Mouse (Mus musculus) left cerebral cortex, postnatal 4 days (tissue): ENCODE measurements at regions not wholly inside any gene's neighbourhood (a gene's known extent, or its start where the extent isn't known, plus 50 kb on each side); places are given as distances from the start of the nearest gene placed in this dataset.

Experiments
- DNase-seq: peaks from one replicate; pipeline ENCODE4 v3.0.0-alpha.2; 2022
- intact Hi-C: fragments of 180-260 bp; cut with DNase I; formaldehyde crosslinking; loops from one replicate; pipeline ENCODE4 v1.15.1; 2025

GRCm38 (mm10) chr7:93424717-93425116 is 345.1 kb downstream of the Fam181b start:
- no peak for DNase-seq
- intact Hi-C loops = no loop called here

GRCm38 (mm10) chr7:93435034-93435433 is 355.4 kb downstream of the Fam181b start:
- intact Hi-C loops = no loop called here
- no peak for DNase-seq

GRCm38 (mm10) chr7:93454071-93454470 is 374.4 kb downstream of the Fam181b start:
- intact Hi-C loops = no loop called here
- DNase-seq = no peak

GRCm38 (mm10) chr7:93463377-93463776 is 383.7 kb downstream of the Fam181b start:
- intact Hi-C loops = loop anchor here (10.0 kb wide), 1 partner anchor 581 kb away; no protein-coding TSS in a partner anchor
- DNase-seq = no peak

- intact Hi-C loops = no loop called here
- no peak for DNase-seq
Measured at GRCm38 (mm10) chr7:93473371-93473770, 393.7 kb downstream of the Fam181b start.

- no peak for DNase-seq
- intact Hi-C loops = no loop called here
Measured at GRCm38 (mm10) chr7:93510636-93511035, 431.0 kb downstream of the Fam181b start.

- intact Hi-C loops = no loop called here
- no peak for DNase-seq
Measured at GRCm38 (mm10) chr7:93511237-93511636, 431.6 kb downstream of the Fam181b start.

- no peak for DNase-seq
- intact Hi-C loops = no loop called here
Measured at GRCm38 (mm10) chr7:93559131-93559530, 479.5 kb downstream of the Fam181b start.

- peak; percentile 75 for DNase-seq
Measured at GRCm38 (mm10) chr7:93577523-93577922, 497.9 kb downstream of the Fam181b start.

GRCm38 (mm10) chr7:93587121-93587520 is 507.5 kb downstream of the Fam181b start:
- intact Hi-C loops = no loop called here
- no peak for DNase-seq

More at GRCm38 (mm10) chr7:93577523-93577922, 497.9 kb downstream of the Fam181b start:
- intact Hi-C loops = no loop called here

GRCm38 (mm10) chr7:93588088-93588487 is 508.4 kb downstream of the Fam181b start:
- intact Hi-C loops = no loop called here
- peak; percentile 66 for DNase-seq
